Mouse (Mus musculus) heart, postnatal 10 days (tissue): Measurements from ENCODE around the gene Zcchc14. TPM values are rescaled to one million over a fixed set of nuclear protein-coding genes. Genes with fewer than 3 reads are reported as not detected.

Source experiments
- DNase-seq, 2 experiments: peaks; one replicate each; pipeline ENCODE4 v3.0.0; 2021
- intact Hi-C: fragments of 180-260 bp; cut with DNase I; formaldehyde crosslinking; loops from one replicate; pipeline ENCODE4 v1.15.1; 2025
- total RNA-seq, 2 experiments: library from RNA; stranded (reverse); gene quantifications; 2 replicates each; pipeline ENCODE4 v1.2.3; 2021

The Zcchc14 gene
- total RNA-seq, 2 experiments from 2014 or later: 40.5 to 43.3 TPM

DNA sequence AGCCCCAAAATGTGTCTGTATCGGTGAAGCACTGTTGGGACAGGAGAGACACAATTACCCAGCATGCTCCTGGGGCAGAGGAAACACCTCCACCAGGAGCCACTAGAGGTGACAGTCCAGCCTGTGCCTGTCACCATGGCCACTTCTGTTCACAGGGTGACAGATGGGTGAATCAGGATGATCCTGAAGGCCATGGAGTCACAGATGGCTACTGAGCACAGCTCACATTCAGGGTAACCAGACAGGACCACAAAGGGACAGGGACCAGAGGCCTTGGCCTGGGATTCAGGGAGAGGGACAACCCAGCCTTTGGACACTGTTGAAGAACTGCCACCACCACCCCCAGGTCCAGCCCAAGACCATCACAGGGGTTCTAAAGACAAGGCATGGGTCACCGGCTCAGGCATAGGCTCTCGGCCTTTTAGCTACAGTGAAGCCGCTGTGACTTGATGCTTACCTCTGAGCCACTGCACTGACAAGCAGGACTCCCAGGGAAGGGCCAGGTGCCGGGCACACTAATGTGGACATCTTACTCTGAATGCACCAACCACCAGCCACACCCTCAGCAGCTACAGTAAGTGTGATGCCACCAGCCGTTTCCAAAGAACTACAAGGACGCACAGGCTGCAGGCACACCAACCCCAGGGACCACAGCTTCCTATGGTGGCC is 92.1 kb downstream of the Zcchc14 start:
- intact Hi-C loops: no loop called here
- DNase-seq: no peak

GRCm38 (mm10) chr8:121559801-121560200 is 92.9 kb downstream of the Zcchc14 start:
- intact Hi-C loops: no loop called here
- no peak for DNase-seq

GRCm38 (mm10) chr8:121558538-121558937 is 94.2 kb downstream of the Zcchc14 start:
- intact Hi-C loops: no loop called here

GRCm38 (mm10) chr8:121557746-121558145 is 95.0 kb downstream of the Zcchc14 start:
- DNase-seq: no peak
- intact Hi-C loops: no loop called here

More at GRCm38 (mm10) chr8:121558538-121558937, 94.2 kb downstream of the Zcchc14 start:
- no peak for DNase-seq

DNA sequence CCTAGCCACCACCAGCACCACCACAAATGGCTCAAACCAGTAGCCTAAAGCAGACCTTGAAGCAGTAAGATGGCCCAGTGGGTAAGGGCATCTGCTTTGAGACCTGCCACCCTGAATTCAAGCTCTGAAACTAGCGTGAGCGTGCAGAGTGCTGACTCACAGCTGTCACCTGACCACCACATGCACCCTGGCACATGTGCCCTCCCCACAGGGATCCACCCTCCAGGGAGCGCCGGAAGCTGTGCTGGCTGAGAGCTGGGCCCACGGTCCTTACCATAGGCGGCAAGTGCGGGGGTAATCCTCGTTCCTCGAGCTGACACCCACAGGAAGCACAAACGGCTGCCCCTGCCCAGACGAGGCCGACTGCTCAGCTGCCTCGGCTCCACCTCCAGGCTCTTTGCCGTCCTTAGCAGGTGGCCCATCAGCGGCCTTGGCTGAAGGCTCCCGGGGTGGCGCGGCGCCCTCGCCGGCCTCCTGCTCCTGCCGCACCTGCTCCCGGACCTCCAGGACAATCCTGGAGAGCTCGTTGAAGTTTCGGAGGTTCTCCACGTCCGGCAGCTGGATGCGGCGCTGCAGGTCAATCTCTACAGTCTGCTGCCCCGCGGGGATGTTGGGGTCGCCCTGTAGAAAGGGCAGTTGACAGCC is 98.7 kb downstream of the Zcchc14 start:
- no peak for DNase-seq
- intact Hi-C loops: no loop called here

GRCm38 (mm10) chr8:121552506-121552905 is 100.2 kb downstream of the Zcchc14 start:
- intact Hi-C loops: no loop called here
- DNase-seq: no peak

GRCm38 (mm10) chr8:121551065-121551985 is 101.4 kb downstream of the Zcchc14 start:
- intact Hi-C loops: no loop called here
- DNase-seq: no peak

- intact Hi-C loops: no loop called here
- no peak for DNase-seq
Observed at GRCm38 (mm10) chr8:121550056-121550455, 102.6 kb downstream of the Zcchc14 start.

Other genes with a start within 250 kb of the Zcchc14 start
- gene 1700018B08Rik, start 108.6 kb downstream of the Zcchc14 start, total RNA-seq: not detected
- 10 to 100 TPM; 30.2 to 51.0 TPM for gene Fbxo31, start 74.1 kb downstream of the Zcchc14 start, total RNA-seq
- 100 to 1,000 TPM; 181 to 187 TPM for gene Map1lc3b, start 62.5 kb downstream of the Zcchc14 start, total RNA-seq
- not detected for gene Jph3, start 76.7 kb upstream of the Zcchc14 start, total RNA-seq
- 10 to 100 TPM; 14.4 to 16.0 TPM for gene Klhdc4, start 176.7 kb upstream of the Zcchc14 start, total RNA-seq